Mouse (Mus musculus) naive thymus-derived CD4-positive, alpha-beta T cell, adult 2 months (primary cell): ENCODE data around the gene Gm11111.
"Not testable (repeated sequence)": the region's sequence is repeated elsewhere in the genome, so short reads cannot be mapped to it uniquely, and the experiment has no call there.

Experiments
- DNase-seq: peaks from one replicate; pipeline ENCODE4 v3.0.0-alpha.2; 2011; ENCODE audit warnings: low read depth

Gm11111 gene

GRCm38 (mm10) chr5:98552395-98552794 is at the start of gene Gm11111:
TSS of gene Gm11111 (plus strand) at chr5:98552695.
- no peak for DNase-seq

GRCm38 (mm10) chr5:98516214-98516613 is 36.3 kb upstream of the Gm11111 start:
- no peak for DNase-seq

GRCm38 (mm10) chr5:98520118-98520517 is 32.4 kb upstream of the Gm11111 start:
- DNase-seq, result no peak

GRCm38 (mm10) chr5:98522270-98522977 is 30.1 kb upstream of the Gm11111 start:
- DNase-seq, result no peak

- no peak for DNase-seq
These were observed 29.4 kb upstream of the Gm11111 start for GRCm38 (mm10) chr5:98523050-98523449.

- no peak for DNase-seq
These were observed 28.7 kb upstream of the Gm11111 start for GRCm38 (mm10) chr5:98523783-98524182.

- DNase-seq, result no peak
These were observed 11.2 kb upstream of the Gm11111 start for GRCm38 (mm10) chr5:98541333-98541732.

- no peak for DNase-seq
These were observed 2.2 kb upstream of the Gm11111 start for GRCm38 (mm10) chr5:98550285-98550684.

- DNase-seq, result no peak
These were observed 1.6 kb upstream of the Gm11111 start for GRCm38 (mm10) chr5:98550873-98551272.

- DNase-seq, result no peak
These were observed 511 bp downstream of the Gm11111 start for GRCm38 (mm10) chr5:98552811-98553601.

- DNase-seq, result no peak
These were observed 8.8 kb downstream of the Gm11111 start for GRCm38 (mm10) chr5:98561301-98561700.

- DNase-seq, result no peak
These were observed 10.3 kb downstream of the Gm11111 start for GRCm38 (mm10) chr5:98562806-98563205.

- no peak for DNase-seq
These were observed 11.3 kb downstream of the Gm11111 start for GRCm38 (mm10) chr5:98563801-98564200.

- DNase-seq, result no peak
These were observed 14.1 kb downstream of the Gm11111 start for GRCm38 (mm10) chr5:98566461-98567193.

- DNase-seq, result no peak
These were observed 16.0 kb downstream of the Gm11111 start for GRCm38 (mm10) chr5:98568481-98568880.

- DNase-seq, result no peak
These were observed 16.6 kb downstream of the Gm11111 start for GRCm38 (mm10) chr5:98569029-98569513.

GRCm38 (mm10) chr5:98572392-98572791 is 19.9 kb downstream of the Gm11111 start:
- DNase-seq, result no peak

- no peak for DNase-seq
These were observed 22.4 kb downstream of the Gm11111 start for GRCm38 (mm10) chr5:98574711-98575470.

- no peak for DNase-seq
These were observed 23.0 kb downstream of the Gm11111 start for GRCm38 (mm10) chr5:98575471-98575834.

GRCm38 (mm10) chr5:98576538-98576937 is 24.0 kb downstream of the Gm11111 start:
- DNase-seq, result not testable (repeated sequence)

- DNase-seq, result no peak
These were observed 25.9 kb downstream of the Gm11111 start for GRCm38 (mm10) chr5:98578398-98578797.

- DNase-seq, result no peak
These were observed 28.3 kb downstream of the Gm11111 start for GRCm38 (mm10) chr5:98580811-98581210.
